Mouse (Mus musculus) limb, embryonic 14.5 days (tissue): ENCODE measurements at regions not wholly inside any gene's neighbourhood (a gene's known extent, or its start where the extent isn't known, plus 50 kb on each side); places are given as distances from the start of the nearest gene placed in this dataset.

Source experiments
- ATAC-seq: fragments of 200-750 bp; cut with Nextera tagmentation; 2 replicates; pipeline ENCODE4 v1.8.0; 2017; ENCODE audit warnings: low read depth, moderate number of reproducible peaks, moderate TSS enrichment; ENCODE audit not compliant: low FRiP score
- DNase-seq: peaks from one replicate; pipeline ENCODE4 v3.0.0-alpha.2; 2015; ENCODE audit warnings: low spot score
- H3K27ac ChIP-seq: fragments of 300-500 bp; sonication (generic); replicated peaks from 2 replicates; pipeline ENCODE4 v1.5.1; 2014; ENCODE audit warnings: low read depth, mild to moderate bottlenecking, low read length, moderate library complexity, mixed read lengths
- H3K27me3 ChIP-seq: fragments of 300-500 bp; sonication (generic); 2 replicates; pipeline ENCODE4 v1.6.1; 2014; ENCODE audit warnings: low read length, mixed read lengths; ENCODE audit not compliant: control insufficient read depth, insufficient read depth
- H3K36me3 ChIP-seq: fragments of 300-500 bp; sonication (generic); 2 replicates; pipeline ENCODE4 v1.6.1; 2014; ENCODE audit warnings: mild to moderate bottlenecking, low read length, moderate library complexity, mixed read lengths; ENCODE audit not compliant: control insufficient read depth, insufficient read depth
- H3K4me1 ChIP-seq: fragments of 300-500 bp; sonication (generic); 2 replicates; pipeline ENCODE4 v1.6.1; 2014; ENCODE audit warnings: antibody characterized with exemption, low read length, mixed read lengths; ENCODE audit not compliant: control insufficient read depth, insufficient read depth
- H3K4me2 ChIP-seq: fragments of 300-500 bp; sonication (generic); replicated peaks from 2 replicates; pipeline ENCODE4 v1.6.1; 2014; ENCODE audit warnings: low read depth, mild to moderate bottlenecking, low read length, moderate library complexity; ENCODE audit not compliant: severe bottlenecking
- H3K4me3 ChIP-seq: fragments of 300-500 bp; sonication (generic); replicated peaks from 2 replicates; pipeline ENCODE4 v1.5.1; 2014; ENCODE audit warnings: low read length
- H3K9ac ChIP-seq: fragments of 300-500 bp; sonication (generic); 2 replicates; pipeline ENCODE4 v1.6.1; 2014; ENCODE audit warnings: mild to moderate bottlenecking, low read depth, low read length, moderate library complexity; ENCODE audit not compliant: severe bottlenecking
- H3K9me3 ChIP-seq: fragments of 300-500 bp; sonication (generic); 2 replicates; pipeline ENCODE4 v1.6.1; 2016; ENCODE audit warnings: low read length; ENCODE audit not compliant: control insufficient read depth
- POLR2A ChIP-seq: fragments of 200-500 bp; IDR thresholded peaks from 2 replicates; pipeline ENCODE4 v1.8.0; 2012; ENCODE audit warnings: inconsistent platforms, mild to moderate bottlenecking, moderate library complexity, borderline replicate concordance; ENCODE audit not compliant: insufficient read depth, insufficient read length; ENCODE audit errors: extremely low read depth
- WGBS: fragments of 180-500 bp; shearing (Covaris S2); extraction: QIAGEN DNeasy Blood & Tissue Kit; methylation state at CpG from one replicate; pipeline ENCODE4 v1.1.7; 2014; 5-methylcytosine and 5-hydroxymethylcytosine counted together

DNA sequence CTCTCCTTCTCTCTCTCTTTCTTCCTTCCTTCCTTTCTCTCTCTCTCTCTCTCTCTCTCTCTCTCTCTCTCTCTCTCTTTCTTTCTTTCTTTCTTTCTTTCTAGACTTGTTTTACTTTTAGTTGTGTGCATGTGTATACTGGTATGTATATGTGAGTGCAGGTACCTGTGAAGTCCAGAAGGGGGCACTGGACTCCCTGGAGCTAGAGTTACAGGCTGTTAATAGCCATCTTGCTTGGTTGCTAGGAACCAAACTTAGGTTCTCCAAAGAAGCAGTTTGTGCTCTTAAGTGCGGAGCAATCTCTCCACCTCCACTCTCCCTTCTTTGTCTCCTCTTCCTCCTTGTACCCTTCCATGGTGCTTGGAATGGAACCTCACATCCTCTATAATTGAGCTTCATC is 77.2 kb downstream of the Gm10604 start:
- no peak overlapping the region for H3K4me2 ChIP-seq
- no peak for TF ChIP-seq POLR2A
- ATAC-seq (no peak), DNase-seq (no peak)
- H3K27me3 ChIP-seq, result no peaks in the 10 kb centered on the region
- no peaks in the 10 kb centered on the region for H3K36me3 ChIP-seq
- H3K9ac ChIP-seq, result no peak overlapping the region
- no peak overlapping the region for H3K4me3 ChIP-seq
- 93% methylated on average over 1 of the region's 1 CpGs for WGBS
- no peak overlapping the region for H3K27ac ChIP-seq
- no peaks in the 10 kb centered on the region for H3K9me3 ChIP-seq
- H3K4me1 ChIP-seq, result no peaks in the 10 kb centered on the region

DNA sequence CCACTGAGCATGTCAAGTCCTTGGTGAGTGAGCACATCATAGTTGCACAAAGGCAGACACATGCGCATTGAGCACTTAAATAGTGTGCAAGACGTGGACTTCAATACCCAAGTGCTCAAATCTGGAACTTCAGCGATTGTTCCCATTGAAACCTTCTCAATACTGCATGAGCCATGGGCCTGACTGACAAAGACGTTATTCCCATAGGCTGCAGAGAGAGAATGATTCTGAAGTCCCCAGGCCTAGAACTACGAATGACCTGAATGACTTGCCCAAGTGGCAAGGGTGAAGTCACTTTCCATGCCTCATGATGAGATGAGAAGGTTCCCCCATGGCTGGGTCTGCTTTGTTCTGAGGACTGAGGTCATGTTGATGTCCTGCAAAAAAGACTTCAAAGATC is 77.7 kb downstream of the Gm10604 start:
- no peaks in the 10 kb centered on the region for H3K4me1 ChIP-seq
- ATAC-seq (no peak), DNase-seq (no peak)
- H3K27me3 ChIP-seq, result no peaks in the 10 kb centered on the region
- no peak overlapping the region for H3K4me2 ChIP-seq
- 85% methylated on average over 5 of the region's 5 CpGs for WGBS
- no peaks in the 10 kb centered on the region for H3K9me3 ChIP-seq
- no peak overlapping the region for H3K9ac ChIP-seq
- no peaks in the 10 kb centered on the region for H3K36me3 ChIP-seq
- H3K27ac ChIP-seq, result no peak overlapping the region
- TF ChIP-seq POLR2A, result no peak
- H3K4me3 ChIP-seq, result no peak overlapping the region

DNA sequence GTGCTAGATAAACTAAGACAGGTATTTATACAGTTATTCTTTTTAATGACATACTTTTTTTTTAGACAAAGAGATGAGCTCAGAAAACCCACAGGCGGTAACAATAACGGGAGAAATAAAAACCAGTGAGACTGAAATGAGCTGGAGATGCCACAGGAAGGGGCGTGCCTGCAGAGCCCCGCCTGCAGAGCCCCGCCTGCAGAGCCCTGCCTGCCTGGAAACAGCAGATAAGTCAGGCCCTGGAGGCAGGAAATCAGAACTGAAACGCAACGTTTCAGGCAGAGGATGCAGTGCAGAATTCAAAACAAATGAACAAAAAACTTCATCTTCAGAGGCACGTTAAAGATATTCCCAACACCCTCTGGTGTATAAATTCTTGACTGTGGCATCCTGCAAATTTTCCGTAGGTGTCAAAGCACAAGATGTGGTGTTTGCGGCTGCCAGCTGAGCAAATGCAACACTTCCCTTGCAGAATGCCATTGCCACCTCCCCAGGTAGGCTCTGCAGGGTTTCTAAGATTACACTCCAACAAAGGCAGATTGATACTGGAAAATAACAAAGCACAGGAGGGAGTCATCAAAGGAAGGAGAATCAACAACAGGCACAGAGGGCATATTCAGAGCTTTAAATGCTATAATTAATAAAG is 81.0 kb downstream of the Gm10604 start:
- H3K27me3 ChIP-seq, result no peaks in the 10 kb centered on the region
- no peak overlapping the region for H3K27ac ChIP-seq
- 12% methylated on average over 10 of the region's 10 CpGs for WGBS
- H3K4me3 ChIP-seq, result no peak overlapping the region
- DNase-seq (no peak), ATAC-seq (no peak)
- no peak for TF ChIP-seq POLR2A
- H3K4me1 ChIP-seq, result no peaks in the 10 kb centered on the region
- no peaks in the 10 kb centered on the region for H3K36me3 ChIP-seq
- H3K9me3 ChIP-seq, result no peaks in the 10 kb centered on the region
- H3K4me2 ChIP-seq, result no peak overlapping the region
- H3K9ac ChIP-seq, result no peak overlapping the region

DNA sequence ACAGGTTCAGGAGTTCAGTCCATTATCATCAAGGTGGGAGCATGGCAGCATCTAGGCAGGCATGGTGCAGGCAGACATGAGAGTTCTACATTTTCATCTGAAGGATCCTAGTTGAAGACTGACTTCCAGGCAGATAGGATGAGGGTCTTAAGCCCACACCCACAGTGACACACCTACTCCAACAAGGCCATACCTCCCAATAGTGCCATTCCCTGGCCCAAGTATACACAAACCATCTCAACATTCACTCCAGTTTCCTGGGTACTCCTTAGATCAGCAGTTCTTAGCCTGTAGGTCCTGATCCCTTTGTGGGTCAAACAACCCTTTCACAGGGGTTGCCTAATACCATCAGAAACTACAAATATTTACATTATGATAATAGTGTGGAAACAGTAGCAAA is 83.8 kb downstream of the Gm10604 start:
- no peak for TF ChIP-seq POLR2A
- DNase-seq (no peak), ATAC-seq (no peak)
- Histone ChIP-seq H3K4me2 (no peak overlapping the region), H3K27ac (no peak overlapping the region), H3K4me1 (no peaks in the 10 kb centered on the region), H3K9me3 (no peaks in the 10 kb centered on the region), H3K9ac (no peak overlapping the region), H3K4me3 (no peak overlapping the region), H3K27me3 (no peaks in the 10 kb centered on the region), H3K36me3 (no peaks in the 10 kb centered on the region)

DNA sequence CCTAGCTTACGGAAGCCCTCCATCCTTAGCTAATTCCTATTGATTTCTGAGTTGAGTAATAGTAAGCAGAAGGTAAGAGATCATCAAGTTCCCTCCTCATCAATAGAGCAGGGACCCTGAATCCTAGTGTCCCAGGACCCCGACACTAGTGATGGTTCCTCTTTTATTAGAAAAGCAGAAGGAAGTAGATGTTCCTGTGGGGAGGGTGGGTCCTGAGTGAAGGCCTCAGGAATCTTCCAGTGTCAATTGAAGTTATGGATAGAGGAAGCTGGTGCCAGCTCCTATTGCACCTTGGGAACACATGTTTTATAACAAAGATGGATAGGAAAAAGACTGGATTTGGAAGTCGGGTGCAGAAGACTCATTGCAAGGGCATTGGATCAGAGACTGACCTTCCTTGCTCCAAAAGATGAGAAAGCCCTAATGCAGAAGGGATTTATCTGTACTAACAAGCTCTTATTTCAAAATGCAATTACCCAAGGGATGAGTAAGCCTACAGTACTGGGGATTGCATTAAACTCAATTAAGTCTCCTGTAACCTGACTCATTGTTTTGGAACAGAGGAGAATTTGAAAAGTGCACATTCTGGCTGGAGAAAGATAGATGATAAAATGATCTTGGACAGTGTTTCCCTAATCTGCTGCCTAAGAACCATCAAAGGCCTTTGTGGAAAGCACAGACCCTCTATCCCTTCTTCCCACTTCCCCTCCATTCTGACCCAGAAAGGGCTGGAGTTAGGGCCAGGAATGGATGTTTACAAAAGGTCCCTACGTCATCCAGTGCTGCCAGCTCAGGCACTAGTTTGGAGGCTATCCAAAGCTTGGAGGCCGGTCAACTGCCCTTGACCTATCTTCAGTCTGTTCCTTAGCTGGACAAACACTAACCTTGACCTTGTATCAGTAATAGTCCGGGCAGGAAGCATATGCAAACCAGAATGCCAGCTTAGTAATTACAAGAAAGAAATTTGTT is 84.9 kb downstream of the Gm10604 start:
- Histone ChIP-seq H3K36me3 (no peaks in the 10 kb centered on the region), H3K27me3 (no peaks in the 10 kb centered on the region), H3K4me1 (no peaks in the 10 kb centered on the region), H3K9me3 (no peaks in the 10 kb centered on the region), H3K4me3 (no peak overlapping the region), H3K9ac (no peak overlapping the region), H3K4me2 (no peak overlapping the region), H3K27ac (no peak overlapping the region)
- DNase-seq, result no peak
- WGBS, result 83% methylated on average over 6 of the region's 6 CpGs
- no peak for TF ChIP-seq POLR2A
- ATAC-seq, result no peak
